ENCODE assay signal across 26 mouse cellular contexts in the genomic region with DNA sequence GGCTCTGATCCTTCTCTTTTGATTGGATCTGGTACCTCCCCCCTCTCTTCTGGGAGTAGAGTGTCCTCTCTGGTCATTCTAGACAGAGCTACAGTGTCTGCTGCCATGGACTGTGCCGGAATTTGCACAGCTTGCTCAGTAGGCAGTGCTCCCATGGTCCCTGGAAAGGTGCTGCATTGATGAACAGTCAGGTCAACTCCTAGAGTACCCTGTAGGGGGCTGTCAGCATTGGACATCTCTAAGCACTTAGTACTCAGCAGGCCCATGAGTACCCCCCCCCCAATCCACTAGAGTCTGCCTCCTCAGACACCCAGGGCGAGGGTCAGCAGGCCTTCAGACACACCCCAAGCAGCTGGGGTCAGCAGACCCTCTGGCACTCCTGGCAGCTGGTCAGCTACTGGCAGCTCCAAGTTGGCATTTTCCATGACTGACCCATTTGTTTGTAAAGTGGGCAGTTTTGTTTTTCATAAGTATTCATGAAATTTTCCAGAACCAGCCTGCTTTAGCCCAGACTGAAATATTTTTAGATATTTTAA. TPM values are rescaled to one million over a fixed set of nuclear protein-coding genes. Genes with fewer than 3 reads are reported as not detected.
A peak's percentile ranks its signal among the peaks of the same experiment; 100 is the strongest.
DNase-seq lines count a peak whose midpoint lies in the region; ATAC-seq lines count a peak whose summit lies in the region.
"Had no signal": no experiment of that assay in that cellular context is flagged by ENCODE, and none has a peak within 500 bp of the region (broad histone marks: within the 10 kb centered on the region; RNA-seq: fewer than 3 reads in every experiment).

No protein-coding gene starts in this region.

- H3K27ac ChIP-seq in heart, embryonic 10.5 days: no peak overlapping the region
- no peak overlapping the region for H3K27ac ChIP-seq in midbrain, embryonic 16.5 days (ENCODE audit: low read length)
- no peak overlapping the region for H3K27ac ChIP-seq in midbrain, embryonic 13.5 days
- H3K27ac ChIP-seq: embryonic facial prominence, embryonic 12.5 days; hindbrain, embryonic 15.5 days; kidney, postnatal 0 days; limb, embryonic 10.5 days; neural tube, embryonic 13.5 days had no signal

- H3K36me3 ChIP-seq in heart, embryonic 10.5 days: peaks cover 27% of the 10 kb centered on the region
- H3K36me3 ChIP-seq in midbrain, embryonic 16.5 days (ENCODE audit: control insufficient read depth, insufficient read depth, low read length): 0 out of 2 replicates have a peak, but pooled peaks cover 6% of the 10 kb centered on the region
- peaks cover 44% of the 10 kb centered on the region for H3K36me3 ChIP-seq in midbrain, embryonic 13.5 days

- no peak overlapping the region for H3K4me3 ChIP-seq in heart, embryonic 10.5 days
- H3K4me3 ChIP-seq in midbrain, embryonic 16.5 days (ENCODE audit: low read depth, low read length): no peak overlapping the region
- H3K4me3 ChIP-seq in midbrain, embryonic 13.5 days (replicated peaks): no peak overlapping the region
- H3K4me3 ChIP-seq: embryonic facial prominence, embryonic 12.5 days; hindbrain, embryonic 15.5 days; limb, embryonic 10.5 days; neural tube, embryonic 13.5 days had no signal

- peak; percentile 59 for DNase-seq in cerebellum, adult 11-12 months
- DNase-seq in cerebellum, postnatal 4 days (ENCODE audit: low spot score in 2 of 2): no peak
- peak; percentile 58 for DNase-seq in heart, embryonic 10.5 days (ENCODE audit: low spot score)
- no peak for DNase-seq in heart, postnatal 25 days (ENCODE audit: low spot score)
- DNase-seq in ovary, postnatal 36 days (ENCODE audit: low spot score): no peak
- DNase-seq: adrenal gland, postnatal 10 days; heart, postnatal 4 days; lung, adult 2 months; lung, postnatal 4 days; thymus, postnatal 25 days had no signal

- ATAC-seq in midbrain, embryonic 16.5 days: no peak
- no peak for ATAC-seq in midbrain, embryonic 13.5 days
- ATAC-seq: activated CD4-positive, CD25-positive, alpha-beta regulatory T cell, adult 4 months; CD4-positive, CD25-positive, alpha-beta regulatory T cell, adult 4 months; forebrain, embryonic 16.5 days; intestine, postnatal 0 days had no signal

- no peak overlapping the region for H3K4me2 ChIP-seq in midbrain, embryonic 16.5 days (ENCODE audit: low read length)
- H3K4me2 ChIP-seq in midbrain, embryonic 13.5 days (replicated peaks): no peak overlapping the region
- H3K4me2 ChIP-seq: embryonic facial prominence, embryonic 12.5 days; hindbrain, embryonic 15.5 days; neural tube, embryonic 13.5 days had no signal

- peaks cover 25% of the 10 kb centered on the region for H3K27me3 ChIP-seq in heart, embryonic 10.5 days (ENCODE audit: insufficient read depth, poor library complexity, severe bottlenecking)
- peaks cover 8% of the 10 kb centered on the region; the same call in 1 of the 2 replicates for H3K27me3 ChIP-seq in midbrain, embryonic 16.5 days (ENCODE audit: control insufficient read depth, insufficient read depth, low read depth, low read length)
- H3K27me3 ChIP-seq in midbrain, embryonic 13.5 days: peaks cover 29% of the 10 kb centered on the region
- H3K27me3 ChIP-seq: hindbrain, embryonic 15.5 days had no signal

- H3K4me1 ChIP-seq in heart, embryonic 10.5 days: peaks cover 28% of the 10 kb centered on the region
- no peaks in the 10 kb centered on the region for H3K4me1 ChIP-seq in midbrain, embryonic 16.5 days (ENCODE audit: control insufficient read depth, insufficient read depth, low read length)
- peaks cover 8% of the 10 kb centered on the region for H3K4me1 ChIP-seq in midbrain, embryonic 13.5 days (replicated peaks)

- H3K9ac ChIP-seq in midbrain, embryonic 16.5 days (ENCODE audit: low read depth, low read length): 0 out of 2 replicates have a peak overlapping the region, but pooled peaks have one; percentile 14
- H3K9ac ChIP-seq in midbrain, embryonic 13.5 days (replicated peaks): no peak overlapping the region; the same call in 1 of the 2 replicates
- H3K9ac ChIP-seq: embryonic facial prominence, embryonic 12.5 days; hindbrain, embryonic 15.5 days; neural tube, embryonic 13.5 days had no signal

- no peaks in the 10 kb centered on the region for H3K9me3 ChIP-seq in heart, embryonic 10.5 days
- no peaks in the 10 kb centered on the region for H3K9me3 ChIP-seq in midbrain, embryonic 16.5 days (replicated peaks; ENCODE audit: control insufficient read depth, low read length, poor library complexity, severe bottlenecking)
- no peaks in the 10 kb centered on the region for H3K9me3 ChIP-seq in midbrain, embryonic 13.5 days
- H3K9me3 ChIP-seq: embryonic facial prominence, embryonic 12.5 days; hindbrain, embryonic 15.5 days; limb, embryonic 10.5 days; neural tube, embryonic 13.5 days had no signal

- WGBS in heart, embryonic 10.5 days: 75% methylated on average over 2 of the region's 2 CpGs
- WGBS in midbrain, embryonic 16.5 days: 79% methylated on average over 2 of the region's 2 CpGs
- 92% methylated on average over 2 of the region's 2 CpGs for WGBS in midbrain, embryonic 13.5 days

- intact Hi-C loops in heart, postnatal 25 days (cut with DNase I): no loop called here

RNA-seq across cellular contexts. Expression of a gene that starts 3.6 kb away (rescaled TPM):
- polyA plus RNA-seq in heart, embryonic 10.5 days (2016; fragmentation: Nextera tagmentation; extraction: Ambion mirVana): 3.1 and 8.2 TPM in 2 replicates
- 1 to 10 TPM; 3.2 to 4.3 TPM for total RNA-seq in heart, postnatal 25 days (2021)
- 0.61 and 1.0 TPM in 2 replicates for polyA plus RNA-seq in midbrain, embryonic 16.5 days (2015; fragmentation: Nextera tagmentation; extraction: Ambion mirVana)
- polyA plus RNA-seq in midbrain, embryonic 13.5 days (2015; fragmentation: Nextera tagmentation; extraction: Ambion mirVana): 0.23 and 0.31 TPM in 2 replicates
- total RNA-seq: granulocyte monocyte progenitor cell, adult 5-6 weeks had no signal
- polyA plus RNA-seq: activated CD4-positive, CD25-positive, alpha-beta regulatory T cell, adult 4 months; CD4-positive, CD25-positive, alpha-beta regulatory T cell, adult 4 months had no signal

RNA-seq across cellular contexts. Expression of a gene that starts 7.6 kb away (rescaled TPM):
- polyA plus RNA-seq in heart, embryonic 10.5 days (2016; fragmentation: Nextera tagmentation; extraction: Ambion mirVana): 39.5 and 41.2 TPM in 2 replicates
- 10 to 100 TPM; 13.5 to 13.9 TPM for total RNA-seq in heart, postnatal 25 days (2021)
- 53.1 and 54.7 TPM in 2 replicates for polyA plus RNA-seq in midbrain, embryonic 16.5 days (2015; fragmentation: Nextera tagmentation; extraction: Ambion mirVana)
- polyA plus RNA-seq in midbrain, embryonic 13.5 days (2015; fragmentation: Nextera tagmentation; extraction: Ambion mirVana): 76.6 and 77.3 TPM in 2 replicates

RNA-seq across cellular contexts. Expression of a gene that starts 7.6 kb away (rescaled TPM):
- polyA plus RNA-seq in heart, embryonic 10.5 days (2016; fragmentation: Nextera tagmentation; extraction: Ambion mirVana): 35.6 and 39.4 TPM in 2 replicates
- total RNA-seq in heart, postnatal 25 days (2021): 10 to 100 TPM; 16.4 to 17.1 TPM
- 211 and 237 TPM in 2 replicates for polyA plus RNA-seq in midbrain, embryonic 16.5 days (2015; fragmentation: Nextera tagmentation; extraction: Ambion mirVana)
- 140 and 148 TPM in 2 replicates for polyA plus RNA-seq in midbrain, embryonic 13.5 days (2015; fragmentation: Nextera tagmentation; extraction: Ambion mirVana)

RNA-seq across cellular contexts. Expression of a gene that starts 43.3 kb away (rescaled TPM):
- polyA plus RNA-seq in heart, embryonic 10.5 days (2016; fragmentation: Nextera tagmentation; extraction: Ambion mirVana): 0.13 TPM in 1 of 2 replicates, not detected in the other
- total RNA-seq in heart, postnatal 25 days (2021): not detected
- 0.58 and 1.2 TPM in 2 replicates for polyA plus RNA-seq in midbrain, embryonic 16.5 days (2015; fragmentation: Nextera tagmentation; extraction: Ambion mirVana)
- 0.43 and 0.68 TPM in 2 replicates for polyA plus RNA-seq in midbrain, embryonic 13.5 days (2015; fragmentation: Nextera tagmentation; extraction: Ambion mirVana)
- total RNA-seq: gastrocnemius, adult 18-20 months; granulocyte monocyte progenitor cell, adult 5-6 weeks; heart, postnatal 4 days; liver, adult 2 months had no signal
- polyA plus RNA-seq: activated CD4-positive, CD25-positive, alpha-beta regulatory T cell, adult 4 months; CD4-positive, CD25-positive, alpha-beta regulatory T cell, adult 4 months; heart, embryonic 14.5 days; liver, adult 2 months; lung, adult 2 months had no signal

RNA-seq across cellular contexts. Expression of a gene that starts 56.2 kb away (rescaled TPM):
- polyA plus RNA-seq in heart, embryonic 10.5 days (2016; fragmentation: Nextera tagmentation; extraction: Ambion mirVana): 1.7 and 5.0 TPM in 2 replicates
- total RNA-seq in heart, postnatal 25 days (2021): not detected
- 2.4 and 2.8 TPM in 2 replicates for polyA plus RNA-seq in midbrain, embryonic 16.5 days (2015; fragmentation: Nextera tagmentation; extraction: Ambion mirVana)
- polyA plus RNA-seq in midbrain, embryonic 13.5 days (2015; fragmentation: Nextera tagmentation; extraction: Ambion mirVana): 1.0 TPM in 2 replicates
- total RNA-seq: gastrocnemius, adult 18-20 months; granulocyte monocyte progenitor cell, adult 5-6 weeks; heart, postnatal 4 days; layer of hippocampus, postnatal 36 days; liver, adult 2 months had no signal
- polyA plus RNA-seq: activated CD4-positive, CD25-positive, alpha-beta regulatory T cell, adult 4 months; CD4-positive, CD25-positive, alpha-beta regulatory T cell, adult 4 months; liver, adult 2 months; lung, adult 2 months had no signal

Comparison
In these comparisons a context has a peak if more than half of its experiments do, and no peak if none do; other contexts are left out.
1. DNase-seq: peak in cerebellum, adult 11-12 months (single experiment) and heart, embryonic 10.5 days (single experiment); none in cerebellum, postnatal 4 days (0 of 2), heart, postnatal 25 days (single experiment) and ovary, postnatal 36 days (single experiment).